Mouse (Mus musculus) lung, postnatal 0 days (tissue): ENCODE measurements around the gene Tmem147. TPM values are rescaled to one million over a fixed set of nuclear protein-coding genes. Genes with fewer than 3 reads are reported as not detected.

ENCODE experiments used
- ATAC-seq: fragments of 200-750 bp; cut with Nextera tagmentation; 2 replicates; pipeline ENCODE4 v1.8.0; 2017; ENCODE audit warnings: moderate library complexity
- DNase-seq: peaks from one replicate; pipeline ENCODE4 v3.0.0-alpha.2; 2016; ENCODE audit warnings: low spot score
- H3K27ac ChIP-seq: fragments of 300-500 bp; sonication (generic); 2 replicates; pipeline ENCODE4 v1.5.1; 2014; ENCODE audit warnings: antibody characterized with exemption, mild to moderate bottlenecking, low read length, mixed read lengths
- H3K27me3 ChIP-seq: fragments of 300-500 bp; sonication (generic); replicated peaks from 2 replicates; pipeline ENCODE4 v1.6.1; 2014; ENCODE audit warnings: low read length, mixed read lengths; ENCODE audit not compliant: insufficient read depth
- H3K36me3 ChIP-seq: fragments of 300-500 bp; sonication (generic); 2 replicates; pipeline ENCODE4 v1.6.1; 2014; ENCODE audit warnings: low read length, mixed read lengths; ENCODE audit not compliant: insufficient read depth
- H3K4me1 ChIP-seq: fragments of 300-500 bp; sonication (generic); 2 replicates; pipeline ENCODE4 v1.6.1; 2014; ENCODE audit warnings: antibody characterized with exemption, low read depth, low read length, mixed read lengths; ENCODE audit not compliant: insufficient read depth
- H3K4me2 ChIP-seq: fragments of 300-500 bp; sonication (generic); replicated peaks from 2 replicates; pipeline ENCODE4 v1.6.1; 2014; ENCODE audit warnings: low read depth, mild to moderate bottlenecking, low read length, moderate library complexity, mixed read lengths
- H3K4me3 ChIP-seq: fragments of 300-500 bp; sonication (generic); 2 replicates; pipeline ENCODE4 v1.5.1; 2014; ENCODE audit warnings: low read depth, low read length
- H3K9ac ChIP-seq: fragments of 300-500 bp; sonication (generic); replicated peaks from 2 replicates; pipeline ENCODE4 v1.6.1; 2014; ENCODE audit warnings: low read depth, mild to moderate bottlenecking
- H3K9me3 ChIP-seq: fragments of 300-500 bp; sonication (generic); 2 replicates; pipeline ENCODE4 v1.6.1; 2016; ENCODE audit warnings: low read length, mixed read lengths
- CTCF ChIP-seq: IDR thresholded peaks from 2 replicates; pipeline ENCODE4 v1.5.1; 2016; ENCODE audit warnings: antibody characterized with exemption, mild to moderate bottlenecking
- EP300 ChIP-seq: IDR thresholded peaks from 2 replicates; pipeline ENCODE4 v1.6.1; 2016; ENCODE audit warnings: antibody characterized with exemption, mild to moderate bottlenecking, control low read depth
- WGBS: fragments of 180-500 bp; shearing (Covaris S2); extraction: QIAGEN DNeasy Blood & Tissue Kit; methylation state at CpG from one replicate; pipeline ENCODE4 v1.1.7; 2014; 5-methylcytosine and 5-hydroxymethylcytosine counted together
- polyA plus RNA-seq: library from polyadenylated mRNA; unstranded; fragments of >200 nt; fragmentation: Nextera tagmentation; extraction: Ambion mirVana; gene quantifications from 2 replicates; pipeline ENCODE4 v1.2.1, GENCODE M21; 2015

Gene Tmem147
- polyA plus RNA-seq, 1 experiment from 2014 or later, result 193 TPM

DNA sequence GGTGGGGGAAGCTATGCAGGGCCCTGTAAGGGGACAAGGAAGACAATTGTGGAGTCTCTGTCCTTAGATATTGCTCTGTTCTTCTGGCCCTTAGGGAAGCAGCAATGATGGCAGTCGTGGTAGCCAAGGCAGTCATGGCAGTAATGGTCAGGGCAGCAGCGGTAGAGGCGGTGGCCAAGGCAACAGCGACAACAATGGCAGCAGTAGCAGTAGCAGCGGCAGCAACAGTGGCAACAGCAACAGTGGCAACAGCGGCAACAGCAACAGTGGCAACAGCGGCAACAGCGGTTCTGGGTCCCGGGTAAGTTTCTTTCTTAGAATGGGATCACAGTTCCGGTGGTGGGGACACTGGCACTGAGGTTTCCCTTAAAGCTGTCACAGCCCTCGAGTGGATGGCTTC lies 35.8 kb upstream of the Tmem147 start:
- H3K9me3 ChIP-seq, result no peaks in the 10 kb centered on the region
- no peak overlapping the region for H3K27ac ChIP-seq
- TF ChIP-seq CTCF, result no peak
- no peak for TF ChIP-seq EP300
- H3K36me3 ChIP-seq, result no peaks in the 10 kb centered on the region
- H3K4me1 ChIP-seq, result no peaks in the 10 kb centered on the region
- WGBS, result 35% methylated on average over 11 of the region's 11 CpGs
- no peaks in the 10 kb centered on the region for H3K27me3 ChIP-seq
- H3K9ac ChIP-seq, result no peak overlapping the region
- no peak overlapping the region for H3K4me2 ChIP-seq
- no peak for DNase-seq
- no peak overlapping the region for H3K4me3 ChIP-seq
- ATAC-seq, result 0 out of 2 replicates have a peak, but pooled peaks have one; percentile 18

- no peak for DNase-seq
- no peaks in the 10 kb centered on the region for H3K27me3 ChIP-seq
- H3K9ac ChIP-seq, result no peak within 1 kb of the TSS
- H3K4me3 ChIP-seq, result no peak within 1 kb of the TSS
- no peak within 1 kb of the TSS for H3K4me2 ChIP-seq
- no peak for TF ChIP-seq CTCF
- TF ChIP-seq EP300, result no peak
- H3K27ac ChIP-seq, result no peak within 1 kb of the TSS
- no peaks in the 10 kb centered on the region for H3K36me3 ChIP-seq
- H3K9me3 ChIP-seq, result no peaks in the 10 kb centered on the region
- no peaks in the 10 kb centered on the region for H3K4me1 ChIP-seq
- no peak for ATAC-seq
- 41% methylated on average over 5 of the region's 5 CpGs for WGBS
Observed at GRCm38 (mm10) chr7:30763456-30763855, 34.1 kb upstream of the Tmem147 start, which contains the start of gene Dmkn. Gene Dmkn, plus strand, starts transcription at chr7:30763756.

GRCm38 (mm10) chr7:30761769-30762352 lies 32.5 kb upstream of the Tmem147 start:
- Histone ChIP-seq H3K27me3 (no peaks in the 10 kb centered on the region), H3K4me1 (no peaks in the 10 kb centered on the region), H3K36me3 (no peaks in the 10 kb centered on the region), H3K4me2 (no peak overlapping the region), H3K9ac (no peak overlapping the region), H3K4me3 (no peak overlapping the region), H3K27ac (no peak overlapping the region), H3K9me3 (no peaks in the 10 kb centered on the region)
- WGBS, result 51% methylated on average over 4 of the region's 4 CpGs
- DNase-seq, result no peak
- no peak for ATAC-seq
- no peak for TF ChIP-seq EP300
- no peak for TF ChIP-seq CTCF

GRCm38 (mm10) chr7:30758853-30759252 lies 29.5 kb upstream of the Tmem147 start:
- 22% methylated on average over 4 of the region's 4 CpGs for WGBS
- H3K9me3 ChIP-seq, result no peaks in the 10 kb centered on the region; the same call in 1 of the 2 replicates
- TF ChIP-seq EP300 (no peak), CTCF (peak; percentile 60)
- no peak overlapping the region for H3K27ac ChIP-seq
- H3K9ac ChIP-seq, result no peak overlapping the region
- no peaks in the 10 kb centered on the region for H3K4me1 ChIP-seq
- no peaks in the 10 kb centered on the region for H3K36me3 ChIP-seq
- peak; percentile 41 for DNase-seq
- H3K4me3 ChIP-seq, result no peak overlapping the region
- no peak overlapping the region for H3K4me2 ChIP-seq
- H3K27me3 ChIP-seq, result no peaks in the 10 kb centered on the region
- ATAC-seq, result peak; percentile 58

GRCm38 (mm10) chr7:30757001-30757400 lies 27.7 kb upstream of the Tmem147 start:
- Histone ChIP-seq H3K36me3 (no peaks in the 10 kb centered on the region), H3K27ac (no peak overlapping the region), H3K9me3 (no peaks in the 10 kb centered on the region; the same call in 1 of the 2 replicates), H3K4me3 (no peak overlapping the region), H3K4me1 (no peaks in the 10 kb centered on the region), H3K4me2 (no peak overlapping the region), H3K27me3 (no peaks in the 10 kb centered on the region), H3K9ac (no peak overlapping the region)
- ATAC-seq, result no peak
- TF ChIP-seq CTCF, result no peak
- TF ChIP-seq EP300, result no peak
- 74% methylated on average over 2 of the region's 3 CpGs for WGBS
- DNase-seq, result no peak

DNA sequence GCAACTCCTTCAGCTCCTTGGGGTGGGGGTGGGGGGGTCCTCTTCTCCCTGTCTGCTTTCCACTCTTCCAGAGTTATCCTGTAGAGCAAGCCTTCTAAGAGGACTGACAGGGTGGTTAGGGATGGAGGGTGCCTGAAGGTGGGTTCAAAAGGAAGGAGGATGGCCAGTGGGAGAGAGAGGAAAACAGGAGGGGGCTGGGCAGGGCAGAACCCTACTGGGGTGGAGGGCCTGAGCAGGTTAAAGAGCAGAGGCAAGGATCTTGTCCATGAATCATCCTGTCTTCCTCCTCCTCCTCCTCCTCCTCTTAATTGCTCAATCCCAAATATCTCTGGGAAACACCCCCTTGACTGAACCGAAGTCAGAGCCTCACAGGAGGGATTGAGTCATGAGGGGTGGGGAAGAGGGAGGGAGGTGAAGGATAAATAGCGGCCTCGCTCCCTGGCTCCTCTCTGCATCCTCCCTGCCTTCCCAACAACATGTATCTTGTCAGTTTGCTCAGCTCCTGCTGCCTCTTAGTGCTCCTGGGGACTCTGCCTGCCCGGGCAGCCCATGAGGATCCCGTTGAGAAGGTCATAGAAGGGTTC lies 21.8 kb upstream of the Tmem147 start, which contains the start of gene Sbsn:
Gene Sbsn, plus strand, starts transcription at position 386 of the 584 bp plus-strand sequence.
- TF ChIP-seq EP300 (no peak), CTCF (no peak)

More for the DNA sequence above, 21.8 kb upstream of the Tmem147 start, which contains the start of gene Sbsn:
- no peak within 1 kb of the TSS for H3K9ac ChIP-seq
- no peaks in the 10 kb centered on the region for H3K27me3 ChIP-seq
- no peak within 1 kb of the TSS for H3K27ac ChIP-seq
- ATAC-seq, result no peak
- no peak within 1 kb of the TSS for H3K4me3 ChIP-seq
- no peak within 1 kb of the TSS for H3K4me2 ChIP-seq
- peak; percentile 47 for DNase-seq
- H3K4me1 ChIP-seq, result no peaks in the 10 kb centered on the region; the same call in 1 of the 2 replicates
- no peaks in the 10 kb centered on the region; the same call in 1 of the 2 replicates for H3K9me3 ChIP-seq
- 37% methylated on average over 5 of the region's 5 CpGs for WGBS
- no peaks in the 10 kb centered on the region for H3K36me3 ChIP-seq
